Mouse (Mus musculus) erythroblast, embryonic 14.5 days (primary cell): Measurements from ENCODE around the gene Slc38a2. TPM values are rescaled to one million over a fixed set of nuclear protein-coding genes. Genes with fewer than 3 reads are reported as not detected.

Experiments used
- H3K27me3 ChIP-seq: 2 replicates; pipeline ENCODE4 v1.6.1; 2012; ENCODE audit warnings: inconsistent platforms; ENCODE audit not compliant: control insufficient read depth
- H3K36me3 ChIP-seq: 2 replicates; pipeline ENCODE4 v1.6.1; 2012; ENCODE audit warnings: mild to moderate bottlenecking, inconsistent platforms; ENCODE audit not compliant: control insufficient read depth
- H3K4me1 ChIP-seq: 2 replicates; pipeline ENCODE4 v1.6.1; 2012; ENCODE audit warnings: inconsistent platforms; ENCODE audit not compliant: control insufficient read depth
- H3K4me3 ChIP-seq: replicated peaks from 2 replicates; pipeline ENCODE3; 2012; ENCODE audit warnings: moderate library complexity, mild to moderate bottlenecking, inconsistent platforms
- H3K9me3 ChIP-seq: 2 replicates; pipeline ENCODE4 v1.6.1; 2012; ENCODE audit warnings: low read length, inconsistent platforms, mixed read lengths; ENCODE audit not compliant: control insufficient read depth
- GATA1 ChIP-seq: IDR thresholded peaks from 2 replicates; pipeline ENCODE4 v1.6.1; 2012; ENCODE audit warnings: low read length, inconsistent platforms, mixed read lengths
- TAL1 ChIP-seq: IDR thresholded peaks from 3 replicates; pipeline ENCODE4 v1.6.1; 2012; ENCODE audit warnings: low read length, inconsistent platforms, mixed read lengths
- polyA plus RNA-seq: library from polyadenylated mRNA; stranded (reverse); fragments of >175 nt; gene quantifications from 2 replicates; pipeline ENCODE4 v1.2.3, GENCODE M21; 2012

Slc38a2 gene
- polyA plus RNA-seq, 1 experiment, result 0.98 TPM

- H3K27me3 ChIP-seq, result peaks cover 19% of the 10 kb centered on the region
- H3K9me3 ChIP-seq, result no peaks in the 10 kb centered on the region
- H3K4me1 ChIP-seq, result peaks cover 49% of the 10 kb centered on the region
- TF ChIP-seq GATA1 (no peak), TAL1 (no peak)
- peak overlapping the region; percentile 81 for H3K4me3 ChIP-seq
- peaks cover 10% of the 10 kb centered on the region for H3K36me3 ChIP-seq
Observed at GRCm38 (mm10) chr15:96641111-96641820, 58.3 kb downstream of the Slc38a2 start.

- Histone ChIP-seq H3K36me3 (peaks cover 11% of the 10 kb centered on the region), H3K4me3 (peak overlapping the region; percentile 81), H3K27me3 (peaks cover 19% of the 10 kb centered on the region), H3K9me3 (no peaks in the 10 kb centered on the region), H3K4me1 (peaks cover 49% of the 10 kb centered on the region)
- TF ChIP-seq TAL1 (no peak), GATA1 (no peak)
Observed at GRCm38 (mm10) chr15:96640291-96640985, 59.1 kb downstream of the Slc38a2 start.

- TF ChIP-seq TAL1 (no peak), GATA1 (no peak)
- no peak overlapping the region for H3K4me3 ChIP-seq
- peaks cover 19% of the 10 kb centered on the region for H3K27me3 ChIP-seq
- peaks cover 49% of the 10 kb centered on the region for H3K4me1 ChIP-seq
- H3K9me3 ChIP-seq, result 0 out of 2 replicates have a peak, but pooled peaks cover 2% of the 10 kb centered on the region
- peaks cover 15% of the 10 kb centered on the region for H3K36me3 ChIP-seq
Observed at GRCm38 (mm10) chr15:96639630-96640029, 59.9 kb downstream of the Slc38a2 start.

GRCm38 (mm10) chr15:96638656-96639055 is 60.9 kb downstream of the Slc38a2 start:
- Histone ChIP-seq H3K9me3 (peaks cover 5% of the 10 kb centered on the region; the same call in 1 of the 2 replicates), H3K36me3 (peaks cover 18% of the 10 kb centered on the region), H3K4me3 (no peak overlapping the region), H3K4me1 (peaks cover 49% of the 10 kb centered on the region), H3K27me3 (peaks cover 19% of the 10 kb centered on the region)
- TF ChIP-seq GATA1 (no peak), TAL1 (no peak)

GRCm38 (mm10) chr15:96638173-96638572 is 61.4 kb downstream of the Slc38a2 start:
- no peak overlapping the region for H3K4me3 ChIP-seq
- peaks cover 23% of the 10 kb centered on the region for H3K36me3 ChIP-seq
- H3K9me3 ChIP-seq, result peaks cover 6% of the 10 kb centered on the region; the same call in 1 of the 2 replicates
- peaks cover 48% of the 10 kb centered on the region for H3K4me1 ChIP-seq
- H3K27me3 ChIP-seq, result peaks cover 18% of the 10 kb centered on the region
- TF ChIP-seq GATA1 (no peak), TAL1 (no peak)

Other genes starting within 250 kb of the Slc38a2 start
- gene Scaf11, start 238.9 kb downstream of the Slc38a2 start, polyA plus RNA-seq, result 2.7 TPM in 2 replicates
- 0.43 and 0.55 TPM in 2 replicates for gene Slc38a1, start 56.8 kb downstream of the Slc38a2 start, polyA plus RNA-seq